Mouse (Mus musculus): ENCODE measurements at regions not wholly inside any gene's neighbourhood (a gene's known extent, or its start where the extent isn't known, plus 50 kb on each side); places are given as distances from the start of the nearest gene placed in this dataset.
A peak's percentile ranks its signal among the peaks of the same experiment; 100 is the strongest.

- DNase-seq (ENCODE audit: low spot score in 2 of 2) = peak in 1 of 2 experiments; percentile 37
- intact Hi-C loops (cut with DNase I) = no loop called here
Measured at GRCm38 (mm10) chr14:25027076-25027475, 431.9 kb upstream of the Zmiz1 start.

GRCm38 (mm10) chr14:25027842-25028241, 431.1 kb upstream of the Zmiz1 start:
- DNase-seq (ENCODE audit: low spot score in 2 of 2) = no peak
- intact Hi-C loops (cut with DNase I) = no loop called here

GRCm38 (mm10) chr14:25030881-25031280, 428.1 kb upstream of the Zmiz1 start:
- intact Hi-C loops (cut with DNase I) = no loop called here
- no peak for DNase-seq (ENCODE audit: low spot score in 2 of 2)

- peak in 1 of 2 experiments; percentile 70 for DNase-seq (ENCODE audit: low spot score in 2 of 2)
- intact Hi-C loops (cut with DNase I) = no loop called here
Measured at GRCm38 (mm10) chr14:25031756-25032680, 427.0 kb upstream of the Zmiz1 start.

- intact Hi-C loops (cut with DNase I) = no loop called here
Measured at GRCm38 (mm10) chr14:25032899-25033298, 426.1 kb upstream of the Zmiz1 start.

DNA sequence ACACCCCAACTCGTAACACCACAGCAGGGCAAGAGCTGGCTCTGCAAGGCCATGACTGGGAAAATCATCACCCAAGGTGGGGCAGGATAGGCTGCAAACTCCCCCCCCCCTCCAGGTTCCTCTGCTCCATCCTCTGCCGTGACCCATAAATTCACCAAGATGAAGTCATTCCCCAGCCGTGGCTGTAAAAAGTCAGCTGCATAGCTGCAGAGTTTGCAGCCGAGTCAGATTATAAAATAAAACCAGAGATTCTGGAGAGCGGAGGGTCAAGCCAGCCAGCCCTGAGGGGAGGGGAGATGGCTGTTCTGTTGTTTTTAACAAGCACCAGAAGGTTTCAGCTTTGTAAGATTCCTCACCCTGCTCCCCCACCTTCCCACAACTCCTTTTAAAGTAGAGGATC, 416.7 kb upstream of the Zmiz1 start:
- DNase-seq (ENCODE audit: low spot score in 2 of 2) = peak in 1 of 2 experiments; percentile 46
- intact Hi-C loops (cut with DNase I) = no loop called here

More at GRCm38 (mm10) chr14:25032899-25033298, 426.1 kb upstream of the Zmiz1 start:
- no peak for DNase-seq (ENCODE audit: low spot score in 2 of 2)

GRCm38 (mm10) chr14:25044106-25044505, 414.9 kb upstream of the Zmiz1 start:
- DNase-seq (ENCODE audit: low spot score in 2 of 2) = peak; percentile 18 to 85
- intact Hi-C loops (cut with DNase I) = no loop called here

DNA sequence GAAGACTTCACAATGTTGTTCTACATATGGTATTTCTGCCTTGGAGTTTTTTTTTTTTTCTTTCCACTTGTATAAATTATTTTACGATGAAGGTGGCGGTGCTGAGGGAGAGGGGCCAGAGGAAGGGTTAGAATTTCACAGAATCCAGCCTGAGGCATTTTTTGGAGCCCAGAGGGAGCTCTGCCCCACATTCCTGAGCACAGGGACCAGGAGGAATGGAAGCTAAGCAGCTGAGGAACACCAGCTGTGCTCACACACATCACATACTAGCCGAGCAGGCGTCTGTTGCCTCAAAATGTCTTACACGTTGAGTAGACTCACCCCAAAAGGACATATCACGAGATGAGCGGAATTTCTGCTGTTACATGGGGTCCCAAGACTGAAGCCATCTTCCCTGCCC, 414.1 kb upstream of the Zmiz1 start:
- intact Hi-C loops (cut with DNase I) = loop anchor here (5.0 kb wide), 1 partner anchor 52 kb away; no protein-coding TSS in a partner anchor
- no peak for DNase-seq (ENCODE audit: low spot score in 2 of 2)

- peak in 1 of 2 experiments; percentile 54 for DNase-seq (ENCODE audit: low spot score in 2 of 2)
- intact Hi-C loops (cut with DNase I) = no loop called here
Measured at GRCm38 (mm10) chr14:25050674-25051251, 408.2 kb upstream of the Zmiz1 start.

GRCm38 (mm10) chr14:25052175-25052574, 406.8 kb upstream of the Zmiz1 start:
- intact Hi-C loops (cut with DNase I) = no loop called here
- no peak for DNase-seq (ENCODE audit: low spot score in 2 of 2)

DNA sequence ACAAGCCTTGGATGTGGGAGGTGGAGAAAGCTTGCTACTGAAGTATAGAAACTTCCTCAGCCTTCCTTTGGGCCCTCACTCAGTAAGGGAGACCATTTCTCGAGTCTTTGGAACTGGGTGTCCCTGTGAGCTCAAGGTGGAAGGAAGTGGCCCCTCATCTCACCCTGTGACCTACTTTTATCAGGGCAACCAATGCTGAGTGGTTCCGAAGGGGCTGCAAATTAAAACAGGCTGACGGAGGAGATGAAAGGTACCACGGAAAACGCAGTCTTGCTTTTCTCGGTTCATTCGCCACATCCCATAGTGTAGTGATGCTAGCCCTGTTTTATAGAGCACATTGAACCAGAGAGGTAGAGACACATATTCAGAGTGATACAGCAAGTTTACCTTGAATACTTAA, 399.6 kb upstream of the Zmiz1 start:
- no peak for DNase-seq (ENCODE audit: low spot score in 2 of 2)
- intact Hi-C loops (cut with DNase I) = no loop called here

DNA sequence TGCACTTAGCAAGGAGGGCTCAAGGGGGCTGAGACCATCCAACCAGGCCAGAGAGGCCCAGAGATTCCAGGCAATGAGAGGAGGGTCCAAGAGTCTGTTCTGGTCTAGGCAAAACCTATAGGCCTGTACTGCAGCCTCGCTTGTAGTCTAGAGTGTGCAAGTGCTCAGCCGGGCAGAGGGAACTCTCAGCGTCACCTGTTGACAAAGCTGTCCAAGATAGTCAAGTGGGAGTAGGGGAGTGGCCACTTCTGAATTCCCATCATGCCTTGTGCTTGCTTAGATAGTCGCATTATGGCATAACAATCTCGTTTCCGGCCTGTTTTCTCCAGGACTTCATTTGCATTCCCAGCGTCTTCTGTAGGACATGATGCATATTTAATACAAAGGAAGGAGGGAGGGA, 398.7 kb upstream of the Zmiz1 start:
- intact Hi-C loops (cut with DNase I) = no loop called here

GRCm38 (mm10) chr14:25063090-25063489, 395.9 kb upstream of the Zmiz1 start:
- DNase-seq (ENCODE audit: low spot score in 2 of 2) = no peak

More for the DNA sequence above, 398.7 kb upstream of the Zmiz1 start:
- no peak for DNase-seq (ENCODE audit: low spot score in 2 of 2)

GRCm38 (mm10) chr14:25064190-25064947, 394.6 kb upstream of the Zmiz1 start:
- no peak for DNase-seq (ENCODE audit: low spot score in 2 of 2)
- intact Hi-C loops (cut with DNase I) = no loop called here

More at GRCm38 (mm10) chr14:25063090-25063489, 395.9 kb upstream of the Zmiz1 start:
- intact Hi-C loops (cut with DNase I) = no loop called here

GRCm38 (mm10) chr14:25067435-25067834, 391.6 kb upstream of the Zmiz1 start:
- DNase-seq (ENCODE audit: low spot score in 2 of 2) = no peak
- intact Hi-C loops (cut with DNase I) = no loop called here

- no peak for DNase-seq (ENCODE audit: low spot score in 2 of 2)
- intact Hi-C loops (cut with DNase I) = no loop called here
Measured at GRCm38 (mm10) chr14:25068430-25068829, 390.6 kb upstream of the Zmiz1 start.

- intact Hi-C loops (cut with DNase I) = no loop called here
- DNase-seq (ENCODE audit: low spot score in 2 of 2) = no peak
Measured at GRCm38 (mm10) chr14:25073143-25073542, 385.8 kb upstream of the Zmiz1 start.

- intact Hi-C loops (cut with DNase I) = no loop called here
- DNase-seq (ENCODE audit: low spot score in 2 of 2) = peak; percentile 25 to 63
Measured at GRCm38 (mm10) chr14:25074022-25074800, 384.8 kb upstream of the Zmiz1 start.

DNA sequence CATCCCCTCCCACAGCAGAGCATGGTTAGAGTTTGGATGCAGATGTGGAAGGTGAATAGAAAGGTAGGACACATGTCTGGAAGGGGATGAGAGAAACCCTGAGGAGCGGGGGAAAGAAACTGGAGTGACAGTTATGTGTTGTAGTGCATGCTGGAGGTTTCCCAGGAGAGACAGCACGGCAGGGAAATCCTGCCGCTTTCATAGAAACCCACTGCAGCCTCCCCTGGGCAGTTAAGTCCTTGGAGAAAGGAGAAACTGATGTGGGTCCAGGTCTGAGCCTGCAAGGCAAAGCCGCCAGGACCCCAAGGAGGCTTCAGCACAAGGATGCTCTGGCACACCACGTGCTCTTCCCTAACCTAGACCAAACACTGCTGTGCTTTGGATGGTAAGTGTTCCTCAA, 384.1 kb upstream of the Zmiz1 start:
- no peak for DNase-seq (ENCODE audit: low spot score in 2 of 2)
- intact Hi-C loops (cut with DNase I) = no loop called here

Data from left cerebral cortex, postnatal 25 days (tissue).